Mouse (Mus musculus): Measurements from ENCODE around the gene Ndufa9. TPM values are rescaled to one million over a fixed set of nuclear protein-coding genes. Genes with fewer than 3 reads are reported as not detected.

Gene Ndufa9
- polyA plus RNA-seq, 1 experiment, result 132 TPM

DNA sequence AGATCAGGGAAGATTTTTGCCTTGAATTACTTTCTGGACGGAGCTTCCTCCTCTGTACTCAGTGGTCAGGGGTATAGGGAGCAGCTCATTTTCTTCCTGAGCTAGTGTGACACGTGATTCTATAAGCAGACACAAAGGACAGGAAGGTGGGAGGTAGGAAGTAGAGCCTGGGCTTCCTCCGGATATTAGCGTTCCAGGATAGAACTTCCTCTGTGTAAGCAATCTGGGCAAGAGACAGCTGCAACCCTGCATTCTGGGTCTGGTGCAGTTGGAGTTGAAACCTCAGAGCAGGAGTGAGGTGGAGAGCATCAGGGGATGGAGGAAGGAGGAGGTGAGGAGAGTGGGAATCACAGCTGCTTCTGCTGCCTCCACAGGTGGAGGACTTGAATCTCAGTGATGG is 40.8 kb downstream of the Ndufa9 start:
- H3K27ac ChIP-seq (ENCODE audit: insufficient read depth, low read length), result no peak overlapping the region
- H3K4me3 ChIP-seq (ENCODE audit: insufficient read depth, low read length), result no peak overlapping the region
- TF ChIP-seq CTCF (IDR thresholded peaks at IDR 0.05; ENCODE audit: extremely low read depth, insufficient read depth, low read length), result no peak
- no peak for TF ChIP-seq POLR2A (IDR thresholded peaks at IDR 0.05; ENCODE audit: extremely low read depth, insufficient read depth, low read length)
- H3K4me1 ChIP-seq (ENCODE audit: control insufficient read depth, insufficient read depth, low read length), result no peaks in the 10 kb centered on the region

DNA sequence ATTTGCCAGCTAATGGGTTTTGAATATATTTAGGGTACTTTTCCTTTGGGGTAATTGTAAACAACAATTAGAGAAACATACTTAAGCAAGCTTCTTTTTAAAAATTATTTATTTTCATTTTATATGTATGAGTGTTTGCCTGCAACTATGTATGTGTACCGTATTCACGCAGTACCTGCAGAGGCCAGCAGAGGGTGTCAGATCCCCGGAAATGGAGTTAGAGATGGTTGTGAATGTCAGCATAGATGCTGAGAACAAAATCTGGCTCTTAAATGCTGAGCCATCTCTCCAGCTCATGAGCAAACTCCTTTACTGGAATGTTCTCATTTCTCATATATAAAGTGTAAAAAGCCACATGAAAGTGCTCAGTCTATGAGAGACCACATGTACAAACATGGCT is 42.2 kb downstream of the Ndufa9 start:
- Histone ChIP-seq H3K27ac (ENCODE audit: insufficient read depth, low read length) (no peak overlapping the region), H3K4me1 (ENCODE audit: control insufficient read depth, insufficient read depth, low read length) (no peaks in the 10 kb centered on the region), H3K4me3 (ENCODE audit: insufficient read depth, low read length) (no peak overlapping the region)
- TF ChIP-seq POLR2A (IDR thresholded peaks at IDR 0.05; ENCODE audit: extremely low read depth, insufficient read depth, low read length) (no peak), CTCF (IDR thresholded peaks at IDR 0.05; ENCODE audit: extremely low read depth, insufficient read depth, low read length) (no peak)

DNA sequence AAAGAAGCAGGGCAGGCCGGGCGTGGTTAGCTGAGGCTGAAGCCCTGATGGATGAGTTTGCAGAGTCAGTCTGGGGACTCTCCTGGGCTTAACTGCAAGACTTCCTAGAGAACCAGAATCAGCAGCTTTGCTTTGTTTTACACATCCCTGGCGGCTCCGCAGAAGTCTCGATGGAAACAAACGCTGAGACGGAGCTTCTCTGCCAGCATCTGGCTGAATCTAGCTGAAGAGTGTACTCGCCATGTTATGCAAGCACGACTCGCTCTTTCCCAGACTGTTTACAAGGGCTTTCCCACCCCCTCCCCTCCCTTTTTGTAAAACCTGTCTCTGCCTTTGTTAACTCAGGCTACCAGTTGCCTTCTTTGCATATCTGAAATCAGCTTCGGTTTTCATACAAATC is 46.0 kb downstream of the Ndufa9 start:
- Histone ChIP-seq H3K4me3 (ENCODE audit: insufficient read depth, low read length) (no peak overlapping the region), H3K4me1 (ENCODE audit: control insufficient read depth, insufficient read depth, low read length) (no peaks in the 10 kb centered on the region), H3K27ac (ENCODE audit: insufficient read depth, low read length) (no peak overlapping the region)
- no peak for TF ChIP-seq POLR2A (IDR thresholded peaks at IDR 0.05; ENCODE audit: extremely low read depth, insufficient read depth, low read length)
- TF ChIP-seq CTCF (IDR thresholded peaks at IDR 0.05; ENCODE audit: extremely low read depth, insufficient read depth, low read length), result no peak

DNA sequence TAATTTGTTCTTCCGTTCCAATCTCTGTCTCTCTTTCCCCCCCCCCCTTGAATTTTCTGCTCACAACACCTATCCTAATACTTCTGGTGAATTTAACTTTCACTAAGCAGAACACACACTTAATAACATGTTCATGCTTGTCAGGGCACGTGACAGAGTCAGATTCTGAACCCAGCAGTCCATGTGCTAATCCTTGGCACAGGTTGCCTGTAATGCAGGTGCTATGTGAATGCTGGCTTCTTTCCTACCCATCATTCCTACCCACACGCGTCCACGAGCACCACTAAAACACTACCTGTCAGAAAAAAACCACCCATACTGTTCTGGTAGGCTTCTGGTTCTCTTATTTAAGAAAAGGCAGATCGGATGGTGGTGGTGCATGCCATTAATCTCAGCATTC is 54.2 kb downstream of the Ndufa9 start:
- Histone ChIP-seq H3K27ac (ENCODE audit: insufficient read depth, low read length) (no peak overlapping the region), H3K4me1 (ENCODE audit: control insufficient read depth, insufficient read depth, low read length) (no peaks in the 10 kb centered on the region), H3K4me3 (ENCODE audit: insufficient read depth, low read length) (no peak overlapping the region)
- no peak for TF ChIP-seq POLR2A (IDR thresholded peaks at IDR 0.05; ENCODE audit: extremely low read depth, insufficient read depth, low read length)
- TF ChIP-seq CTCF (IDR thresholded peaks at IDR 0.05; ENCODE audit: extremely low read depth, insufficient read depth, low read length), result no peak

DNA sequence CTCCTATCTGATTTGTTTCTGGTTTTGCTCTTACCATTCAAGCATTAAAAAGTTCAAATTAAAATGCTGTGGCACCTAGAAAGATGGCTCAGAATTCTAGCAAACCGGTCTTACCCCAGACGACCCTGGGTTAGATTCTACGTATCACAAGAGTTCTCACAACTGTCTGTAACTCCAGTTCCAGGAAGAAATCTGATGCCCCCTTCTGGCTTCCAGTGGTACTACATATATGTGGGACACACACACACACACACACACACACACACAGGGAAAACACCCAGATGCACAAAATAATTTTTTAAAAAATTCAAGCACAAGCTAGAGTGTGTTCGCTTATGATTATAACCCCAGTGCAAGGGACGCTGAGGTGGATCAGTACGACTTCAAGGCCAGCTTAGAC is 55.2 kb downstream of the Ndufa9 start:
- no peak overlapping the region for H3K4me3 ChIP-seq (ENCODE audit: insufficient read depth, low read length)
- TF ChIP-seq CTCF (IDR thresholded peaks at IDR 0.05; ENCODE audit: extremely low read depth, insufficient read depth, low read length) (no peak), POLR2A (IDR thresholded peaks at IDR 0.05; ENCODE audit: extremely low read depth, insufficient read depth, low read length) (no peak)
- H3K4me1 ChIP-seq (ENCODE audit: control insufficient read depth, insufficient read depth, low read length), result no peaks in the 10 kb centered on the region
- no peak overlapping the region for H3K27ac ChIP-seq (ENCODE audit: insufficient read depth, low read length)

DNA sequence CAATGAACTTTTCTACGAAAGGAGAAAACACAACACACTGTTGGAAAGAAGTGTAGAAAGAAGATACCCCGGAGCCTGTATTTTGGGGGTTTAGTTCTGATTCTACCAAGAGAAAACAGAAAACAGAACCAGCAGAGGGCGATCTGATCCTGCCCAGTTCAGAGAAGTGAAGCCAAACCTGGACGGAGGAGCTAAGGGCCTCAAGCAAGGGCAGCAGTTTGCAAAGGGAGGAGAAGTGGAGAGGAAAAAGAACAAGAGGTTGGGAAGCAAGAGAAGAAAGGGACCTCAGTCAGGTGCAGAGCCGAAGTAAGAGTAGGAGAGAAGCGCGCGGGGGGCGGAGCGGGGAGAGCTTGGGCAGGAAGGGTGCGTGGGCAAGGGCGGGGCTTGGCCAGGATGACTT is 57.0 kb downstream of the Ndufa9 start:
- TF ChIP-seq CTCF (IDR thresholded peaks at IDR 0.05; ENCODE audit: extremely low read depth, insufficient read depth, low read length), result peak; percentile 62
- no peak for TF ChIP-seq POLR2A (IDR thresholded peaks at IDR 0.05; ENCODE audit: extremely low read depth, insufficient read depth, low read length)
- H3K4me1 ChIP-seq (ENCODE audit: control insufficient read depth, insufficient read depth, low read length), result no peaks in the 10 kb centered on the region
- H3K27ac ChIP-seq (ENCODE audit: insufficient read depth, low read length), result no peak overlapping the region
- H3K4me3 ChIP-seq (ENCODE audit: insufficient read depth, low read length), result no peak overlapping the region

DNA sequence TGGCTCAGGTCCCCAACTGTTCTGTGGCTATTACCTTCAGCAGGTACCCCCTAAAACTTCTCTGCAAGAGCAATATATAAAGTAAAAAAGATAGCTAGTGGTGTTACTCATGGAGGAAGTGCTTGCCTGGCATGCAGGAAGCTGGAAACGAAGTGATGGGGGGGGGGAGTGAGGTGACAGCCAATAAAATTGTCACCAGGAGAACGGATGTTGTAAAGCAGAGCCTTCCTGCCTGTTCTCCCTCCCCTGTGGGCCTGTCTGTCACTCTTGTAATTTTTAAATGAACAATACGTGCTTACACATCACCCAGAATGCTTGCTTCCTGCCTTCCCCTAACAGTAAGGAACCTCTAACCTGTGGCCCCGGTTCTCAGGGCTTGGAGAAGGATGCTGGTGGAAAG is 57.4 kb downstream of the Ndufa9 start:
- TF ChIP-seq CTCF (IDR thresholded peaks at IDR 0.05; ENCODE audit: extremely low read depth, insufficient read depth, low read length), result no peak
- TF ChIP-seq POLR2A (IDR thresholded peaks at IDR 0.05; ENCODE audit: extremely low read depth, insufficient read depth, low read length), result no peak
- H3K27ac ChIP-seq (ENCODE audit: insufficient read depth, low read length), result no peak overlapping the region
- H3K4me3 ChIP-seq (ENCODE audit: insufficient read depth, low read length), result no peak overlapping the region
- H3K4me1 ChIP-seq (ENCODE audit: control insufficient read depth, insufficient read depth, low read length), result no peaks in the 10 kb centered on the region

DNA sequence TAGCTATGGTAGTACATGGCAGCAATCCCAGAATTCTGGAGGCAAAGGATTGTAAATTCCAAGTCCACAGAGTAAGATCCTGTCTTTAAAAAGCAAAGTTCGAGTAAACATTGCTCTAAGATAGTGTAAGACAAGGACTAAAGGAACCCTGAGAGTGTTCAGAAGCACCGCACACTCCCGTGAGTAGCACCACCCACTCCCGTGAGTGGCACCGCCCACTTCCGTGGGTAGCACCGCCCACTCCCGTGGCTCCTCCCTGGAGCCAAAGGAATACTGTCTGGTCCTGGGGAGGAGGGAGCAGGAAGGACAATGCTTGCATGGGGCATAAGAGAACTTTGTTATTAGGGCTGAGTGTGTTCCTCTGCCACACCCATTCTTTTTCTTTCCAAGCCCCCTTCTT is 60.1 kb downstream of the Ndufa9 start:
- H3K27ac ChIP-seq (ENCODE audit: insufficient read depth, low read length), result no peak overlapping the region
- H3K4me1 ChIP-seq (ENCODE audit: control insufficient read depth, insufficient read depth, low read length), result peaks cover 4% of the 10 kb centered on the region; the same call in 1 of the 2 replicates
- H3K4me3 ChIP-seq (ENCODE audit: insufficient read depth, low read length), result no peak overlapping the region
- no peak for TF ChIP-seq CTCF (IDR thresholded peaks at IDR 0.05; ENCODE audit: extremely low read depth, insufficient read depth, low read length)
- TF ChIP-seq POLR2A (IDR thresholded peaks at IDR 0.05; ENCODE audit: extremely low read depth, insufficient read depth, low read length), result no peak

DNA sequence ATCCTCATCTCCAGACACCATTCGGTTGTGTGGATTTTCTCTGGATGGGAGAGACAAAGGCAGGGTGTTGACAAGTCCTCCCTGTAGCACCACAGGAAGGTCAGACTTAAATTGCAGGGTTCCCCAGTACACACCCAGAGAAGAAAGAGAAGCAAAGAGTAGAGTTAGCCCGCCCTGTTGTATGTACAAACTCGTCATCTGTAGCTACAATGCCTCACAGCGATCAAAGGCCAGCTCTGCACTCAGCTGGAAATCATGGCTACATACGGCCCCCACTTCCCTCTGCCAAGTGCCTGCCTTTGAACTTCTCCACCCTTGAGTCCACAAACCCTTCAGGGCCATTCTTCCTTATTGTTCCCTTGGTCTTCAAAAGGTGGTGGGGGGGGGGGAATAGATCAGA is 64.7 kb downstream of the Ndufa9 start:
- Histone ChIP-seq H3K4me1 (ENCODE audit: control insufficient read depth, insufficient read depth, low read length) (peaks cover 7% of the 10 kb centered on the region), H3K4me3 (ENCODE audit: insufficient read depth, low read length) (no peak overlapping the region), H3K27ac (ENCODE audit: insufficient read depth, low read length) (no peak overlapping the region)
- TF ChIP-seq CTCF (IDR thresholded peaks at IDR 0.05; ENCODE audit: extremely low read depth, insufficient read depth, low read length) (no peak), POLR2A (IDR thresholded peaks at IDR 0.05; ENCODE audit: extremely low read depth, insufficient read depth, low read length) (no peak)

DNA sequence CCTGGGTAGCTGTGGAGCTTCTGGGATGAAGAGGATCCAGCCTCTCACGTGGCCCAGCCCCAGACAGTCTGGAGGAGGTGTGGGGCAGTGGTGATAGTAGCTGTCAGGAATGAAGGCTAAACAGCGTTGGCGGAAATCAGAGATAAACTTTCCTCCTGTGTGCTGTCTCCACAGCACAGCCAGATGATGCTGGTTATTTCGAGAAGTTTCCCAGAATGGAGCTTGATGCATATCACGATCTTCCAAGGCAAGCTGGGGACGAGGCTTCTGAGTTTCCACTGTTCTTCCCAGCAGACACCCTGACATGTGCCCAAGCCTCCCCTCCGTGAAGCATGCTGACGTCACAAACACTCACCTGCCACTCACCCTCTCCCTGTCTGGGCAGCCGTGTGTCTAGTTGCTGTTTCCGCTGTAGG is 65.3 kb downstream of the Ndufa9 start:
- H3K4me3 ChIP-seq (ENCODE audit: insufficient read depth, low read length), result no peak overlapping the region
- peaks cover 7% of the 10 kb centered on the region for H3K4me1 ChIP-seq (ENCODE audit: control insufficient read depth, insufficient read depth, low read length)
- no peak overlapping the region for H3K27ac ChIP-seq (ENCODE audit: insufficient read depth, low read length)
- TF ChIP-seq CTCF (IDR thresholded peaks at IDR 0.05; ENCODE audit: extremely low read depth, insufficient read depth, low read length), result no peak
- no peak for TF ChIP-seq POLR2A (IDR thresholded peaks at IDR 0.05; ENCODE audit: extremely low read depth, insufficient read depth, low read length)

DNA sequence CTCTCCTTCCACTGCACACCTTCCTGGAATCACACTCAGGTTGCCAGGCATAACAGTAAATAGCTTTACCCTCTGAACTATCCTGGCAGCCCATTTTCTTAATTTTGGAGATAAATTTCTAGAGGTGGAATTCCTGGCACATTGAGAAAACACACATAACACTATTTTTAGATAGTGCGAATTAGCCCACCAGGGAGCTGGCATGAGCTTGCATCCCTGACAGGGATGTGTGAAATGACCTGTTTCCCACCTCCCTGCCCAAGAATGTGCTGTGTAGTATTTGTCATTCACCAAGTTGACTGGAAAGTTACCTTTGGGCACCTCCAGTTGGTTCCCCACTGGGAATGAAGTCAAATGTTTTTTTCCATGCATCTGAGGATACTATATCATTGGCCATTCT is 65.9 kb downstream of the Ndufa9 start:
- TF ChIP-seq CTCF (IDR thresholded peaks at IDR 0.05; ENCODE audit: extremely low read depth, insufficient read depth, low read length) (no peak), POLR2A (IDR thresholded peaks at IDR 0.05; ENCODE audit: extremely low read depth, insufficient read depth, low read length) (no peak)
- peaks cover 7% of the 10 kb centered on the region for H3K4me1 ChIP-seq (ENCODE audit: control insufficient read depth, insufficient read depth, low read length)
- no peak overlapping the region for H3K27ac ChIP-seq (ENCODE audit: insufficient read depth, low read length)
- H3K4me3 ChIP-seq (ENCODE audit: insufficient read depth, low read length), result no peak overlapping the region

Data from cortical plate, adult 2 months (tissue).